Mouse (Mus musculus) limb, embryonic 11.5 days (tissue): ENCODE results near the gene Slc7a5. TPM values are rescaled to one million over a fixed set of nuclear protein-coding genes. Genes with fewer than 3 reads are reported as not detected.

ENCODE experiments used
- ATAC-seq: fragments of 200-750 bp; cut with Nextera tagmentation; 2 replicates; pipeline ENCODE4 v1.8.0; 2017; ENCODE audit warnings: low read depth; ENCODE audit not compliant: insufficient number of reproducible peaks, low FRiP score, low TSS enrichment
- DNase-seq: peaks from one replicate; pipeline ENCODE4 v3.0.0-alpha.2; 2015; ENCODE audit warnings: low spot score
- H3K27ac ChIP-seq: fragments of 300-500 bp; sonication (generic); replicated peaks from 2 replicates; pipeline ENCODE4 v1.5.1; 2014; ENCODE audit warnings: low read depth, mild to moderate bottlenecking, low read length
- H3K27me3 ChIP-seq: fragments of 300-500 bp; sonication (generic); 2 replicates; pipeline ENCODE4 v1.6.1; 2014; ENCODE audit warnings: mild to moderate bottlenecking, low read length, mixed read lengths; ENCODE audit not compliant: control insufficient read depth, insufficient read depth
- H3K36me3 ChIP-seq: fragments of 300-500 bp; sonication (generic); 2 replicates; pipeline ENCODE4 v1.6.1; 2014; ENCODE audit warnings: mild to moderate bottlenecking, low read length, moderate library complexity, mixed read lengths; ENCODE audit not compliant: control insufficient read depth, insufficient read depth
- H3K4me1 ChIP-seq: fragments of 300-500 bp; sonication (generic); 2 replicates; pipeline ENCODE4 v1.6.1; 2014; ENCODE audit warnings: low read length, mixed read lengths; ENCODE audit not compliant: control insufficient read depth, insufficient read depth
- H3K4me2 ChIP-seq: fragments of 300-500 bp; sonication (generic); 2 replicates; pipeline ENCODE4 v1.6.1; 2014; ENCODE audit warnings: low read depth, mild to moderate bottlenecking, moderate library complexity; ENCODE audit not compliant: severe bottlenecking
- H3K4me3 ChIP-seq: fragments of 300-500 bp; sonication (generic); 2 replicates; pipeline ENCODE4 v1.5.1; 2014; ENCODE audit warnings: low read depth, low read length
- H3K9ac ChIP-seq: fragments of 300-500 bp; sonication (generic); 2 replicates; pipeline ENCODE4 v1.6.1; 2014; ENCODE audit warnings: mild to moderate bottlenecking, low read length
- H3K9me3 ChIP-seq: fragments of 300-500 bp; sonication (generic); 2 replicates; pipeline ENCODE4 v1.6.1; 2016; ENCODE audit warnings: low read length; ENCODE audit not compliant: control insufficient read depth
- WGBS: fragments of 180-500 bp; shearing (Covaris S2); extraction: QIAGEN DNeasy Blood & Tissue Kit; methylation state at CpG from one replicate; pipeline ENCODE4 v1.1.7; 2014; 5-methylcytosine and 5-hydroxymethylcytosine counted together
- polyA plus RNA-seq: library from polyadenylated mRNA; unstranded; fragments of >200 nt; fragmentation: Nextera tagmentation; extraction: Ambion mirVana; gene quantifications from 2 replicates; pipeline ENCODE4 v1.2.1, GENCODE M21; 2014

The Slc7a5 gene
- polyA plus RNA-seq, 1 experiment from 2014 or later = 15.2 TPM

DNA sequence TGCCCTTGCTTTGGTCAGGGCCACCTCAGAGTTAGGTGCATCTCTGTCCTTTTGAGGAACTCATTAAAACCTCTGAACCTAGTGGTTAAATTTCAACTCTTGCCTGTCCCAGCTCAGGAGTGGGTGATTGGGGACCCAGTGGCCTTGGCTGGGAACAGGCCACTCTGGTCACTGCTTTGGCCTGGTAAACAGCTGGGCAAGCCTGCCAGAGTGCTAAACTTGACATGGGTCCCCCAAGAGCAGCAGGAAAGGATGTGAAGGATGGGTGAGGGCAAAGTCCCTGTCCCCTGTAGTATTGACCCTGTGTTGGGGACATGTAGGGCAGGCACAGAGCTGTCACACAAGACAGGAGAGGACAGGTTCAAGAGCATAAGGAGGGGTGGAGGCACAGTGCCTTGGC is 37.3 kb upstream of the Slc7a5 start, which contains the start of gene Car5a:
Car5a (minus strand) TSS at position 74 of the 400 bp plus-strand sequence.
- no peak for ATAC-seq

DNA sequence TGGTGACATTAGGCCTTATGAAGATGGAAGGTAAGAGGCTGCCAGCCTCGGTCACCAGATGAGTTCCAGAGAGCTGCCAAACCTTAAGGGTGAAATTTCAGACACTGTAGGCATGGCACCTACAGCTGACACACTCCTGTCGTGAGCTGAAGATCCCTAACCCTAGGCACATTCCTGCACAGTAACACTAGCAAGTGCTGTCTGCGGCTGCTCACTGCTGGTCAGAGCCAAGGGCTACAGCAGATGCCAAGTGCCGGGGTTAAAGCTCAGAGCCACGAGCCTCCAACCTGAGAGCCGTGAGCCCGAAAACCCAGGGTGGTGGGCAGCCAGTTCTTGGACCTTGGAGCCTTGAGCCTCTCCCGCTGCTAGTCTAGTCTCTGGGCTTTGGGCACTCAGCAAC is 36.2 kb upstream of the Slc7a5 start:
- Histone ChIP-seq H3K27ac (no peak overlapping the region), H3K4me1 (peaks cover 16% of the 10 kb centered on the region), H3K9me3 (no peaks in the 10 kb centered on the region), H3K4me3 (no peak overlapping the region), H3K9ac (no peak overlapping the region), H3K36me3 (no peaks in the 10 kb centered on the region), H3K4me2 (no peak overlapping the region), H3K27me3 (no peaks in the 10 kb centered on the region)
- WGBS = 80% methylated on average over 8 of the region's 8 CpGs
- ATAC-seq (no peak), DNase-seq (no peak)

More for the DNA sequence above, 37.3 kb upstream of the Slc7a5 start, which contains the start of gene Car5a:
- Histone ChIP-seq H3K9ac (no peak within 1 kb of the TSS), H3K9me3 (no peaks in the 10 kb centered on the region), H3K4me1 (peaks cover 21% of the 10 kb centered on the region), H3K27me3 (no peaks in the 10 kb centered on the region), H3K27ac (no peak within 1 kb of the TSS), H3K36me3 (no peaks in the 10 kb centered on the region), H3K4me3 (no peak within 1 kb of the TSS), H3K4me2 (no peak within 1 kb of the TSS)
- DNase-seq = no peak

DNA sequence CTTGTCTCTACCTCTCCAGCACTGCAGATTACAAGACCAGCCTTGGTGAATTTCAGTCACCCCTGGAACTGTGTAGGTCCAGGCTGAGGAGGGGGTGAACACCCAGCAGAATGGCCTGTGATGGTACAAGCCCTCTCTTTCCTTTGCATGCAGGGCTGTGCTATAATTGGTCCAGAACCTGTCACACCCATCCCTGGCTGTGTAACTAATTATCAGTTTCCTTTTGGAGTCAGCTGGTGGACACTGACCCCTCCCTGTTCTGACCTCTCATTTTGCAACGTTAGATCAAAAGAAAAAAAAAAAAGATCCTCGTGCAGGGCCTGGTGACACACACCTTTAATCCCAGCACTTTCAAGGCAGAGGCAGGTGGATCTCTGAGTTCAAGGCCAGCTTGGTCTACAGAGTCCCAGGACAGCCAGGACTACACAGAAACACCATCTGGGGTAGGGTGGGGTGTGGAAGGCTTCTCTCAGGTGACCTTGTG is 35.6 kb upstream of the Slc7a5 start:
- no peaks in the 10 kb centered on the region for H3K36me3 ChIP-seq
- H3K27me3 ChIP-seq = no peaks in the 10 kb centered on the region
- H3K4me2 ChIP-seq = no peak overlapping the region
- ATAC-seq (no peak), DNase-seq (no peak)
- H3K4me1 ChIP-seq = peaks cover 11% of the 10 kb centered on the region
- no peak overlapping the region for H3K27ac ChIP-seq
- no peaks in the 10 kb centered on the region for H3K9me3 ChIP-seq
- no peak overlapping the region for H3K9ac ChIP-seq
- 35% methylated on average over 2 of the region's 2 CpGs for WGBS
- H3K4me3 ChIP-seq = no peak overlapping the region

DNA sequence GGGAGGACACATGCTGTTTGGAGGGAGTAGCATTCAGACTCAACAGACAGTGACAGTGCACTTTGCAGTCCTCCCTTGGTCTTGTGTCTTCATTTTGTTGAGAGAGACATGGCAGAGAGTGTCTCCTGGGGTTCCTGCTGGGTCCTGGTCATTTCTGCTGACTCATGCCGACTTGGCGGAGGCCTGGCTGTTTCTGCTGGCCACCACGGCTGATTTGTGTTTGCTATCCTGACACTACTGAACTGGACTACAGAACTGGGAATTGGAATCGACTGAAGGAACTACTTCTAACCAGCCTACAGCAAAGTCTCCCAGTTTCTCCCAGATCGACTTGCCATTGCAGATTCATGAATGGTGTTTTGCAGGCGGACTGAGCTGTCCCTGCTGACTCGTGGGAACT is 31.2 kb upstream of the Slc7a5 start:
- H3K27ac ChIP-seq = no peak overlapping the region
- DNase-seq (no peak), ATAC-seq (no peak)
- WGBS = 88% methylated on average over 7 of the region's 7 CpGs
- no peaks in the 10 kb centered on the region for H3K27me3 ChIP-seq
- H3K36me3 ChIP-seq = no peaks in the 10 kb centered on the region
- no peak overlapping the region for H3K4me2 ChIP-seq
- no peak overlapping the region for H3K4me3 ChIP-seq
- no peaks in the 10 kb centered on the region for H3K9me3 ChIP-seq
- H3K4me1 ChIP-seq = no peaks in the 10 kb centered on the region
- no peak overlapping the region for H3K9ac ChIP-seq

DNA sequence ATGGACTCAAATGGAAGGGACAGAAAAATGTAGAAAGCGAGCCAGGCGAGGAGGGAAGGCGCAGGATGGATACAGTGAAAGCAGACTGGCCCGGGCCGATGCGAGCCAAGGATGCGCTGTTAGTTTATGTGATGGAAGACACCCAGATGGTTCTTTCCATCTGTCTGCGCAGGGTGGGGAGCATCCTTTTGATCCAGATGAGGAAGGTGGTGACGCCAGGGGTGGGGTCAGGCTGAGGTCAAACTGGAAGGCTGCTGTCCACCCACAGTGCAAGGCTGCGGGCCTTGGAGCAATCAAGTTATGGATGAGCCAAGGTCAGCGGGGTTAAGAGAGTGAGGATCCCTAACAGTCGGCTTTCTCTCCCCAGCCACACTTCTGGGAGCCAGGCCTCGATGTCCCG is 28.9 kb upstream of the Slc7a5 start:
- H3K9me3 ChIP-seq = no peaks in the 10 kb centered on the region
- H3K36me3 ChIP-seq = no peaks in the 10 kb centered on the region
- no peak overlapping the region for H3K9ac ChIP-seq
- H3K4me2 ChIP-seq = no peak overlapping the region
- H3K4me1 ChIP-seq = no peaks in the 10 kb centered on the region
- no peak overlapping the region for H3K4me3 ChIP-seq
- 42% methylated on average over 14 of the region's 14 CpGs for WGBS
- DNase-seq (no peak), ATAC-seq (no peak)
- no peaks in the 10 kb centered on the region for H3K27me3 ChIP-seq
- no peak overlapping the region for H3K27ac ChIP-seq

DNA sequence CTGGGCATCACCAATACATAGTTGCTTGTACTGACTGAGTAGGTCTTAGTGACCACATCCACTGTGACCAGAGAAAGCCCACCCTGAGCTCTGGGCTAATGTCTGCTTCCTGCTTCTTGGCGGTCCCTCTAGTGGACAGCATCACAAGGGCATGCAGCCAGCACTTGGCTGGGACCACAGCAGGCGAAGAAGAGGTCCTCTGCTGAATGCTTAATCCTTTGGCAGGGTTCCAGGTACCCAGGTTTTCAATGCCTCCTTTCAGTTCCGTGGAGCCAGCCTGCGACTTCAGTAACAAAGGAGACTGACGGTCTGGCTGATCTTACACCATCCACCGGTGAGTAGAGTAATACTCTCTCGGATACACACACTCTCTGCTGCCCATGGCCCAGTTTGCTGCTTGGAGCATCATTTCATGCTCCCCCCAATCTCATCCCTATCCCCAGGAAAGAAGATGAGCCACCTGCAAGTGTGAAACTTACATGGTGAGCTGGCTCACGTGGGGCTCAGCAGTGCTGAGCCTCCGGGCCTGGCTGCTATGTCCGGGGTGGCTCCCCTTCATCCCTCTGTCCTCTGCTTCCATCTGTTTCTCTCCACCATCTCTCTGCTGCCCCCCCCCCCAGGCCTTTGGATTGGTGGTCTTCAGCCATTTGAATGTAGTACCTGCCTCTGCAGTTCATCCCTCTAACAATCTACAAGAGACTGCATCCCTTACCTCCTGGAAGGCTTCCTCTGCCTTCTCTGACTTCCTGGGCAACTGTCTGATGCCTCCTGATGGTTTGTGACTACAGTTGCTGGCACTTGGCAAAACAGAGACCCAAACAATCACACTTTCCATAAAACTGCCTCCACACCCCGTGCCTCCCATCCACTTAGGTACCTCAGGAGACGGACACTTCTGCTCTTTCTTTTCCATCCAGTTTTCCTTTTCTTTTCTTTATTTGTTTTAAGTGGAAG is 28.1 kb upstream of the Slc7a5 start:
- Histone ChIP-seq H3K36me3 (no peaks in the 10 kb centered on the region), H3K9me3 (no peaks in the 10 kb centered on the region), H3K27me3 (no peaks in the 10 kb centered on the region), H3K4me1 (no peaks in the 10 kb centered on the region), H3K27ac (no peak overlapping the region), H3K4me3 (no peak overlapping the region), H3K4me2 (no peak overlapping the region), H3K9ac (no peak overlapping the region; the same call in 1 of the 2 replicates)
- DNase-seq (peak; percentile 30), ATAC-seq (no peak)
- 57% methylated on average over 12 of the region's 12 CpGs for WGBS

DNA sequence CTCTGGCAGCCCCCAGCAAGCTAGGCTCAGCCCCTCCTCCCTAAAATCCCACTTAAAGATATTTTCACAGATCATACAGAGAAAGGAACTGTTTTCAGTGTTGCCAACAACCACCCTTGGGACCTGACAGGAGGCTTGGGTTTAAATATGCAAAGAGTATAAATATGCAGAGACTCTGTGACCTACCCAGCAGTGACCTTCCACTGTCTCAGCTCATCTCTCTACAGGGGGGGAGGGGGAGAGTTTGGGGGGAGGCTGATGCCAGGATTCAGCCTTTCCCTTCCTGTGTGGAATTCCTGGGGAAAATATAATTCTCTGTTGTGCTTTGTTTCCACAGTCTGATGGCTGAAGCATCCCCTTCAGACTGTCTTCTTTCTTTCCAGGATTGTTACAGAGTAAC is 27.4 kb upstream of the Slc7a5 start:
- H3K36me3 ChIP-seq = no peaks in the 10 kb centered on the region
- no peak overlapping the region for H3K4me3 ChIP-seq
- DNase-seq (no peak), ATAC-seq (no peak)
- H3K9me3 ChIP-seq = no peaks in the 10 kb centered on the region
- no peak overlapping the region for H3K4me2 ChIP-seq
- H3K27me3 ChIP-seq = no peaks in the 10 kb centered on the region
- H3K9ac ChIP-seq = no peak overlapping the region
- no peaks in the 10 kb centered on the region for H3K4me1 ChIP-seq
- H3K27ac ChIP-seq = no peak overlapping the region

DNA sequence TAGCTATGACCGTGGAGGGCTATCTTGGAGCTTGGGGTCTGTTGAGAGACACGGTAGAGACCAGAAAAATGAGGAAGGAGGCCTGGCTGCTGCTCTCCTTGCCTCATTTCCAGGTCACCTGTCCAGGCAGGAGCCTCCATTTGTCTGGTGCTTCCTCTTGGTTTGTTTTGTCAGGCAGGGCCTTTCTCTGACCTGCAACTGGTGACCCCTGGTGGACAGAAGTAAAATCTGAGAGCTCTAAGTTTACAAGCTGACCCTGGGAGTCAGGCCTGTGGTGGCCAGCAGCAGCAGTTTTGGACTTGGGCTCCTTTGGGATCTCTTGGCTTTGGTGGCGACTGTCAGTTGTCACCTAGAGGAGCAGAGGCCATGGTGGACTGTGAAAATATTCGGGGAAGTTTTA is 27.0 kb upstream of the Slc7a5 start:
- DNase-seq (peak; percentile 41), ATAC-seq (no peak)
- H3K27me3 ChIP-seq = no peaks in the 10 kb centered on the region
- H3K36me3 ChIP-seq = no peaks in the 10 kb centered on the region
- H3K9me3 ChIP-seq = no peaks in the 10 kb centered on the region
- no peaks in the 10 kb centered on the region for H3K4me1 ChIP-seq
- H3K9ac ChIP-seq = no peak overlapping the region
- H3K4me3 ChIP-seq = no peak overlapping the region
- WGBS = 34% methylated on average over 4 of the region's 4 CpGs
- H3K4me2 ChIP-seq = no peak overlapping the region
- H3K27ac ChIP-seq = no peak overlapping the region
